Mouse (Mus musculus) urinary bladder, postnatal 36 days (tissue): ENCODE measurements at regions not wholly inside any gene's neighbourhood (a gene's known extent, or its start where the extent isn't known, plus 50 kb on each side); places are given as distances from the start of the nearest gene placed in this dataset.

Source experiments
- DNase-seq, 2 experiments: peaks; one replicate each; pipeline ENCODE4 v3.0.0; 2022; ENCODE audit warnings: low spot score in 2 of 2, mixed read lengths in 1 of 2

GRCm38 (mm10) chr10:8667244-8667643 is 148.6 kb upstream of the Ust start:
- DNase-seq: no peak

- DNase-seq: no peak
These were observed 140.3 kb upstream of the Ust start for GRCm38 (mm10) chr10:8658934-8659294.

- peak; percentile 20 to 63 for DNase-seq
These were observed 139.7 kb upstream of the Ust start for GRCm38 (mm10) chr10:8658024-8658933.

GRCm38 (mm10) chr10:8657176-8658023 is 138.8 kb upstream of the Ust start:
- no peak for DNase-seq

- no peak for DNase-seq
These were observed 135.0 kb upstream of the Ust start for GRCm38 (mm10) chr10:8653651-8654050.

GRCm38 (mm10) chr10:8642266-8642665 is 123.6 kb upstream of the Ust start:
- no peak for DNase-seq

- DNase-seq: no peak
These were observed 105.7 kb upstream of the Ust start for GRCm38 (mm10) chr10:8624229-8624911.

- no peak for DNase-seq
These were observed 100.1 kb upstream of the Ust start for GRCm38 (mm10) chr10:8618676-8619075.

- DNase-seq: no peak
These were observed 96.9 kb upstream of the Ust start for GRCm38 (mm10) chr10:8615452-8616025.

- DNase-seq: no peak
These were observed 71.4 kb upstream of the Ust start for GRCm38 (mm10) chr10:8589871-8590533.

GRCm38 (mm10) chr10:8589106-8589505 is 70.5 kb upstream of the Ust start:
- no peak for DNase-seq

- no peak for DNase-seq
These were observed 65.8 kb upstream of the Ust start for GRCm38 (mm10) chr10:8584389-8584908.

GRCm38 (mm10) chr10:8583552-8584388 is 65.1 kb upstream of the Ust start:
- DNase-seq: no peak

- DNase-seq: no peak
These were observed 61.7 kb upstream of the Ust start for GRCm38 (mm10) chr10:8580298-8580697.

GRCm38 (mm10) chr10:8577642-8578356 is 59.2 kb upstream of the Ust start:
- DNase-seq: no peak
